In genomic region chr10:41525696-41526095, GRCm38 (mm10) we compare ENCODE assay signal across 23 mouse cellular contexts. TPM values are rescaled to one million over a fixed set of nuclear protein-coding genes. Genes with fewer than 3 reads are reported as not detected.
DNase-seq lines count a peak whose midpoint lies in the region; ATAC-seq and TF ChIP-seq lines count a peak whose summit lies in the region.
"Had no signal": no experiment of that assay in that cellular context is flagged by ENCODE, and none has a peak within 500 bp of the region (broad histone marks: within the 10 kb centered on the region; RNA-seq: fewer than 3 reads in every experiment).

No protein-coding gene starts in this region.

- no peak overlapping the region for H3ac ChIP-seq in myocyte (ENCODE audit: control insufficient read depth, insufficient read length)

- WGBS in embryonic facial prominence, embryonic 14.5 days = 74% methylated on average over 1 of the region's 1 CpGs
- WGBS in embryonic facial prominence, embryonic 10.5 days = 88% methylated on average over 1 of the region's 1 CpGs
- WGBS in midbrain, embryonic 11.5 days = 84% methylated on average over 1 of the region's 1 CpGs
- WGBS in midbrain, embryonic 16.5 days = 68% methylated on average over 1 of the region's 1 CpGs

- no peaks in the 10 kb centered on the region for H3K27me3 ChIP-seq in embryonic facial prominence, embryonic 14.5 days (replicated peaks; ENCODE audit: control insufficient read depth, insufficient read depth, low read length)
- H3K27me3 ChIP-seq in embryonic facial prominence, embryonic 10.5 days (replicated peaks; ENCODE audit: low read depth, poor library complexity, severe bottlenecking) = no peaks in the 10 kb centered on the region
- no peaks in the 10 kb centered on the region for H3K27me3 ChIP-seq in midbrain, embryonic 11.5 days (ENCODE audit: control insufficient read depth, insufficient read depth, low read length)
- no peaks in the 10 kb centered on the region for H3K27me3 ChIP-seq in midbrain, embryonic 16.5 days (ENCODE audit: control insufficient read depth, insufficient read depth, low read depth, low read length)
- H3K27me3 ChIP-seq in MEL (ENCODE audit: control insufficient read depth in 1 of 2, insufficient read depth in 2 of 2, low read length in 2 of 2) (no peaks in the 10 kb centered on the region), myocyte (ENCODE audit: control insufficient read depth, insufficient read depth, insufficient read length) (no peaks in the 10 kb centered on the region)
- H3K27me3 ChIP-seq: CH12.LX; embryonic facial prominence, embryonic 13.5 days; forebrain, embryonic 12.5 days had no signal

- TF ChIP-seq RAD21 in MEL (IDR thresholded peaks at IDR 0.05; ENCODE audit: low read depth, low read length) = no peak

- DNase-seq in embryonic facial prominence, embryonic 14.5 days (ENCODE audit: low spot score) = peak; percentile 22
- no peak for DNase-seq in embryonic facial prominence, embryonic 10.5 days (ENCODE audit: low spot score)
- DNase-seq in midbrain, embryonic 11.5 days (ENCODE audit: low spot score, missing footprints) = peak; percentile 75
- DNase-seq in MEL (ENCODE audit: low read depth, low spot score) = no peak
- DNase-seq in adrenal gland, adult (ENCODE audit: inconsistent age in 2 of 2, low spot score in 1 of 2) = no peak
- DNase-seq: adrenal gland, adult 8-10 months; adrenal gland, postnatal 14 days; adrenal gland, postnatal 36 days; B cell, adult 2 months; cerebellum, adult 11-12 months; cerebellum, adult 2 months; cerebellum, adult 9-10 months; cerebellum, postnatal 10 days; cerebellum, postnatal 25 days had no signal

- no peak overlapping the region for H3K9ac ChIP-seq in embryonic facial prominence, embryonic 14.5 days (ENCODE audit: low read depth, low read length)
- no peak overlapping the region for H3K9ac ChIP-seq in midbrain, embryonic 11.5 days (ENCODE audit: low read length)
- no peak overlapping the region for H3K9ac ChIP-seq in midbrain, embryonic 16.5 days (ENCODE audit: low read depth, low read length)
- no peak overlapping the region for H3K9ac ChIP-seq in MEL (ENCODE audit: control insufficient read depth, low read depth, low read length, poor library complexity, severe bottlenecking)
- H3K9ac ChIP-seq: embryonic facial prominence, embryonic 13.5 days; forebrain, embryonic 12.5 days had no signal

- TF ChIP-seq POLR2A in MEL (IDR thresholded peaks at IDR 0.05; ENCODE audit: control insufficient read depth in 1 of 2, insufficient read depth in 1 of 2, low read depth in 1 of 2, low read length in 2 of 2, poor library complexity in 1 of 2) (no peak), myocyte (IDR thresholded peaks at IDR 0.05; ENCODE audit: insufficient read length, low read depth) (no peak)

- H3K36me3 ChIP-seq in embryonic facial prominence, embryonic 14.5 days (ENCODE audit: control insufficient read depth, insufficient read depth, low read length) = peaks cover 57% of the 10 kb centered on the region
- peaks cover 84% of the 10 kb centered on the region for H3K36me3 ChIP-seq in embryonic facial prominence, embryonic 10.5 days (replicated peaks)
- no peaks in the 10 kb centered on the region for H3K36me3 ChIP-seq in midbrain, embryonic 11.5 days (ENCODE audit: control insufficient read depth, insufficient read depth, low read length)
- H3K36me3 ChIP-seq in midbrain, embryonic 16.5 days (ENCODE audit: control insufficient read depth, insufficient read depth, low read length) = peaks cover 9% of the 10 kb centered on the region; the same call in 1 of the 2 replicates
- H3K36me3 ChIP-seq in MEL (ENCODE audit: control insufficient read depth in 1 of 2, insufficient read depth in 2 of 2, low read length in 2 of 2) (peaks cover 25 to 43% of the 10 kb centered on the region in 2 experiments), myocyte (ENCODE audit: control insufficient read depth, insufficient read depth) (peaks cover 62% of the 10 kb centered on the region)

- H3K4me2 ChIP-seq in embryonic facial prominence, embryonic 14.5 days (ENCODE audit: low read depth, low read length) = no peak overlapping the region
- no peak overlapping the region for H3K4me2 ChIP-seq in midbrain, embryonic 11.5 days
- no peak overlapping the region for H3K4me2 ChIP-seq in midbrain, embryonic 16.5 days (ENCODE audit: low read length)
- H3K4me2 ChIP-seq in myocyte (ENCODE audit: low read depth) = peak overlapping the region; percentile 88
- H3K4me2 ChIP-seq: embryonic facial prominence, embryonic 13.5 days; forebrain, embryonic 12.5 days had no signal

- H3K9me3 ChIP-seq in embryonic facial prominence, embryonic 14.5 days (ENCODE audit: control insufficient read depth, low read length) = no peaks in the 10 kb centered on the region
- no peaks in the 10 kb centered on the region for H3K9me3 ChIP-seq in embryonic facial prominence, embryonic 10.5 days
- no peaks in the 10 kb centered on the region for H3K9me3 ChIP-seq in midbrain, embryonic 11.5 days (ENCODE audit: control insufficient read depth, low read length)
- no peaks in the 10 kb centered on the region for H3K9me3 ChIP-seq in midbrain, embryonic 16.5 days (replicated peaks; ENCODE audit: control insufficient read depth, low read length, poor library complexity, severe bottlenecking)
- no peaks in the 10 kb centered on the region for H3K9me3 ChIP-seq in MEL (replicated peaks; ENCODE audit: insufficient read depth, low read length)
- H3K9me3 ChIP-seq: embryonic facial prominence, embryonic 13.5 days; forebrain, embryonic 12.5 days; G1E had no signal

- H3K27ac ChIP-seq in embryonic facial prominence, embryonic 14.5 days (replicated peaks; ENCODE audit: low read depth, low read length) = no peak overlapping the region
- no peak overlapping the region for H3K27ac ChIP-seq in embryonic facial prominence, embryonic 10.5 days (replicated peaks)
- no peak overlapping the region for H3K27ac ChIP-seq in midbrain, embryonic 11.5 days (ENCODE audit: low read depth, low read length)
- no peak overlapping the region for H3K27ac ChIP-seq in midbrain, embryonic 16.5 days (ENCODE audit: low read length)
- H3K27ac ChIP-seq in MEL (ENCODE audit: control insufficient read depth, low read depth, low read length) = no peak overlapping the region
- H3K27ac ChIP-seq: embryonic facial prominence, embryonic 13.5 days; forebrain, embryonic 12.5 days had no signal

- no peak overlapping the region for H3K4me3 ChIP-seq in embryonic facial prominence, embryonic 14.5 days (ENCODE audit: low read depth, low read length)
- no peak overlapping the region for H3K4me3 ChIP-seq in embryonic facial prominence, embryonic 10.5 days
- H3K4me3 ChIP-seq in midbrain, embryonic 11.5 days (ENCODE audit: low read depth, low read length) = no peak overlapping the region
- H3K4me3 ChIP-seq in midbrain, embryonic 16.5 days (ENCODE audit: low read depth, low read length) = no peak overlapping the region
- no peak overlapping the region for H3K4me3 ChIP-seq in MEL (ENCODE audit: control insufficient read depth in 1 of 2, insufficient read depth in 1 of 2, low read depth in 2 of 2, low read length in 2 of 2)
- H3K4me3 ChIP-seq in myocyte = no peak overlapping the region
- H3K4me3 ChIP-seq: embryonic facial prominence, embryonic 13.5 days; forebrain, embryonic 12.5 days had no signal

- no peak for ATAC-seq in embryonic facial prominence, embryonic 14.5 days (ENCODE audit: low read depth)
- ATAC-seq in midbrain, embryonic 11.5 days (ENCODE audit: low FRiP score) = no peak
- ATAC-seq in midbrain, embryonic 16.5 days = no peak
- ATAC-seq: CD4-positive, CD25-positive, alpha-beta regulatory T cell, adult 4 months; forebrain, embryonic 14.5 days; forebrain, embryonic 16.5 days had no signal

- H3K4me1 ChIP-seq in embryonic facial prominence, embryonic 14.5 days (ENCODE audit: control insufficient read depth, insufficient read depth, low read length) = peaks cover 22% of the 10 kb centered on the region
- peaks cover 25% of the 10 kb centered on the region for H3K4me1 ChIP-seq in embryonic facial prominence, embryonic 10.5 days
- H3K4me1 ChIP-seq in midbrain, embryonic 11.5 days (ENCODE audit: control insufficient read depth, insufficient read depth, low read length) = peaks cover 14% of the 10 kb centered on the region
- H3K4me1 ChIP-seq in midbrain, embryonic 16.5 days (ENCODE audit: control insufficient read depth, insufficient read depth, low read length) = peaks cover 18% of the 10 kb centered on the region
- H3K4me1 ChIP-seq in MEL (ENCODE audit: control insufficient read depth in 1 of 2, insufficient read depth in 2 of 2, low read length in 2 of 2) = peaks cover 18 to 27% of the 10 kb centered on the region in 2 experiments

- TF ChIP-seq CTCF in MEL (IDR thresholded peaks at IDR 0.05 in 2 of 3, conservative IDR thresholded peaks at IDR 0.05 in 1 of 3; ENCODE audit: control insufficient read depth in 1 of 3, insufficient read depth in 1 of 3, low read depth in 2 of 3, low read length in 3 of 3, poor library complexity in 1 of 3, severe bottlenecking in 1 of 3) = no peak

- no peak for TF ChIP-seq EP300 in MEL (IDR thresholded peaks at IDR 0.05; ENCODE audit: low read depth in 1 of 2, low read length in 2 of 2)

- H3K79me2 ChIP-seq in MEL (ENCODE audit: control insufficient read depth, insufficient read depth, low read length, poor library complexity) = peaks cover 19% of the 10 kb centered on the region
- H3K79me2 ChIP-seq in myocyte (ENCODE audit: control insufficient read depth, insufficient read depth) = peaks cover 86% of the 10 kb centered on the region

RNA-seq across cellular contexts. Expression of gene Cd164, which starts 6.5 kb away (rescaled TPM):
- 230 and 234 TPM in 2 replicates for polyA plus RNA-seq in embryonic facial prominence, embryonic 14.5 days (2014; fragmentation: Nextera tagmentation; extraction: Ambion mirVana)
- polyA plus RNA-seq in embryonic facial prominence, embryonic 10.5 days (2016; fragmentation: Nextera tagmentation; extraction: Ambion mirVana) = 138 and 143 TPM in 2 replicates
- 112 and 126 TPM in 2 replicates for polyA plus RNA-seq in midbrain, embryonic 11.5 days (2014; fragmentation: Nextera tagmentation; extraction: Ambion mirVana)
- 44.7 and 48.8 TPM in 2 replicates for polyA plus RNA-seq in midbrain, embryonic 16.5 days (2015; fragmentation: Nextera tagmentation; extraction: Ambion mirVana)
- 21.4 and 23.6 TPM in 2 replicates for total RNA-seq in MEL (2012; rRNA removed)
- polyA plus RNA-seq in MEL (2012; ENCODE audit: insufficient read depth in 1 of 2, insufficient read length in 2 of 2, low read depth in 1 of 2, low replicate concordance in 2 of 2, missing spikeins in 1 of 2) = 10 to 100 TPM in 1 of 2 experiments, not detected in 1; 59.4 TPM
- polyA plus RNA-seq in myocyte (2012; fragmentation: generic; extraction: Trizol) = 203 TPM

RNA-seq across cellular contexts. Expression of gene Ppil6, which starts 35.5 kb away (rescaled TPM):
- 1.6 and 2.0 TPM in 2 replicates for polyA plus RNA-seq in embryonic facial prominence, embryonic 14.5 days (2014; fragmentation: Nextera tagmentation; extraction: Ambion mirVana)
- 0.80 and 0.93 TPM in 2 replicates for polyA plus RNA-seq in embryonic facial prominence, embryonic 10.5 days (2016; fragmentation: Nextera tagmentation; extraction: Ambion mirVana)
- 0.66 and 0.85 TPM in 2 replicates for polyA plus RNA-seq in midbrain, embryonic 11.5 days (2014; fragmentation: Nextera tagmentation; extraction: Ambion mirVana)
- 4.0 and 4.1 TPM in 2 replicates for polyA plus RNA-seq in midbrain, embryonic 16.5 days (2015; fragmentation: Nextera tagmentation; extraction: Ambion mirVana)
- not detected in 2 replicates for total RNA-seq in MEL (2012; rRNA removed)
- polyA plus RNA-seq in MEL (2012; ENCODE audit: insufficient read depth in 1 of 2, insufficient read length in 2 of 2, low read depth in 1 of 2, low replicate concordance in 2 of 2, missing spikeins in 1 of 2) (not detected), myocyte (2012; fragmentation: generic; extraction: Trizol) (0.64 TPM)
- total RNA-seq: CH12.LX had no signal
- polyA plus RNA-seq: CD4-positive, CD25-positive, alpha-beta regulatory T cell, adult 4 months had no signal

RNA-seq across cellular contexts. Expression of gene Smpd2, which starts 35.5 kb away (rescaled TPM):
- 36.0 and 43.9 TPM in 2 replicates for polyA plus RNA-seq in embryonic facial prominence, embryonic 14.5 days (2014; fragmentation: Nextera tagmentation; extraction: Ambion mirVana)
- polyA plus RNA-seq in embryonic facial prominence, embryonic 10.5 days (2016; fragmentation: Nextera tagmentation; extraction: Ambion mirVana) = 61.2 and 65.7 TPM in 2 replicates
- polyA plus RNA-seq in midbrain, embryonic 11.5 days (2014; fragmentation: Nextera tagmentation; extraction: Ambion mirVana) = 50.7 and 60.0 TPM in 2 replicates
- 36.5 and 44.1 TPM in 2 replicates for polyA plus RNA-seq in midbrain, embryonic 16.5 days (2015; fragmentation: Nextera tagmentation; extraction: Ambion mirVana)
- 0.04 and 0.07 TPM in 2 replicates for total RNA-seq in MEL (2012; rRNA removed)
- polyA plus RNA-seq in MEL (2012; ENCODE audit: insufficient read depth in 1 of 2, insufficient read length in 2 of 2, low read depth in 1 of 2, low replicate concordance in 2 of 2, missing spikeins in 1 of 2) (under 1 TPM in 1 of 2 experiments, not detected in 1; 0.42 TPM), myocyte (2012; fragmentation: generic; extraction: Trizol) (26.4 TPM)

RNA-seq across cellular contexts. Expression of gene Mical1, which starts 49.6 kb away (rescaled TPM):
- polyA plus RNA-seq in embryonic facial prominence, embryonic 14.5 days (2014; fragmentation: Nextera tagmentation; extraction: Ambion mirVana) = 26.4 and 31.4 TPM in 2 replicates
- 44.5 and 48.0 TPM in 2 replicates for polyA plus RNA-seq in embryonic facial prominence, embryonic 10.5 days (2016; fragmentation: Nextera tagmentation; extraction: Ambion mirVana)
- polyA plus RNA-seq in midbrain, embryonic 11.5 days (2014; fragmentation: Nextera tagmentation; extraction: Ambion mirVana) = 34.0 and 36.6 TPM in 2 replicates
- polyA plus RNA-seq in midbrain, embryonic 16.5 days (2015; fragmentation: Nextera tagmentation; extraction: Ambion mirVana) = 23.2 and 24.6 TPM in 2 replicates
- 1.3 and 4.3 TPM in 2 replicates for total RNA-seq in MEL (2012; rRNA removed)
- 10 to 100 TPM in 1 of 2 experiments, not detected in 1; 15.7 TPM for polyA plus RNA-seq in MEL (2012; ENCODE audit: insufficient read depth in 1 of 2, insufficient read length in 2 of 2, low read depth in 1 of 2, low replicate concordance in 2 of 2, missing spikeins in 1 of 2)
- 77.0 TPM for polyA plus RNA-seq in myocyte (2012; fragmentation: generic; extraction: Trizol)

Comparison
In these comparisons a context has a peak if more than half of its experiments do, and no peak if none do; other contexts are left out.
1. DNase-seq: peak in embryonic facial prominence, embryonic 14.5 days (single experiment) and midbrain, embryonic 11.5 days (single experiment); none in embryonic facial prominence, embryonic 10.5 days (single experiment), MEL (single experiment) and adrenal gland, adult (0 of 2).
2. RNA of gene Smpd2, which starts 35.5 kb away (polyA plus RNA-seq): 61.2 to 65.7 TPM in embryonic facial prominence, embryonic 10.5 days, 50.7 to 60.0 TPM in midbrain, embryonic 11.5 days, 36.5 to 44.1 TPM in midbrain, embryonic 16.5 days, 36.0 to 43.9 TPM in embryonic facial prominence, embryonic 14.5 days and 26.4 TPM in myocyte (single experiment); 0.42 TPM in MEL; every median in the first group is over 10 times any median in the second.